Mouse (Mus musculus): ENCODE results near the gene 5730522E02Rik. TPM values are rescaled to one million over a fixed set of nuclear protein-coding genes. Genes with fewer than 3 reads are reported as not detected.

The 5730522E02Rik gene
- total RNA-seq, 2 experiments from 2014 or later = 10.9 to 16.8 TPM

DNA sequence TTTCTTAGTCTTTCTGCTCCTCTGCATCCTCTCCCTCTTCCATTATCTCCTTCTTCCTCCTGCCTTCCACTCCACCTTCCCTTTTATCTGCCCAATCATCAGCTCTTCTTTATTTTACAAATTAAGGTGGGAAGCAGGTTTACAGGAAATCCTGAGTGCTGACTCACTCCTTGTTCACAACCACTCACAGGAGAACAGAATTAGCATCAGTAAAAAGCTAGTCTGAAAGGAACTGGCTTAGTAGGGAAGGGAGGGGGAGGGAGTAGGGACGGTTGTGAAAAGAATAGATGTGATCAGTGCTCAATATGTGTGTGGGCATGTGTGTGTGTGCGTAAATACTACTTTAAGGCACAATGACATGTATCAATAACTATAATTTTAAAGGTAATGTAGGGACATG is 81.5 kb downstream of the 5730522E02Rik start:
- DNase-seq (ENCODE audit: low spot score in 2 of 2) = no peak

DNA sequence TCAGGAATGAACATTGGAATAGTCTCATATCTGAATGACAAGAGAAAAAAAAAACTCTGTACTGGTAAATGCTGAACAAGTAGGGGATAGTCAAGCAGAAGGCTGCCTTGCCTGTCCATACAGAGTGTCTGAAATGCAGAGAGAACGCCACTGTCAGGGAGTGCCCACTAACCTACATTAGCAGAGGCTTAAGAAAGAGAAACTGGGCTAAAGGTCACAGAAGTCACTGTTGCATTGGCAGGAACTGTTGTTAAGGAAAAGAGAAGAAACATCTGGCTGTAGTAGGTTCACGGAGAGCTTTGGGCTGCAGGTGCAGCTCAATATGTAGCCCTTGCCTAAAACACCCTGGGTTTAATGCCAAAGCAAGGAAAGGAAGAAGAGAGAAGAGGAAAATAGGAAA is 82.2 kb downstream of the 5730522E02Rik start:
- DNase-seq (ENCODE audit: low spot score in 2 of 2) = no peak

DNA sequence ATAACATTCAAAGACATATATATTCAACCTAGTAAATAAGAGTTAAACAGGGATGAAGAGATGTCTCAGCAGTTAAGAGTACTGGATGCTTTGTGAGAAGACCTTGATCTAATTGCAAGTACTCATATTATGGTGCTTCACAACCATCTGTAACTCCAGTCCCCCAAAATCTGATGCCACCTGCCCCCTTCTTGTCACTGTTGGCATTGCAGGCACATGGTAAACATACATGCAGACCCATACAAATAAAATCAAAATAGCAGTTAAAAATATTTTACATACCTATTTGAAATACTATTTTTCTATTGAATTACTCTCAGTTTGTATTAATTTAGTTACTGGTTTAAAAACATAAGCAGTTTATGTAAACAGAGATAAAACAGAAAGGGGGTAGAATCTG is 84.6 kb downstream of the 5730522E02Rik start:
- DNase-seq (ENCODE audit: low spot score in 2 of 2) = no peak

DNA sequence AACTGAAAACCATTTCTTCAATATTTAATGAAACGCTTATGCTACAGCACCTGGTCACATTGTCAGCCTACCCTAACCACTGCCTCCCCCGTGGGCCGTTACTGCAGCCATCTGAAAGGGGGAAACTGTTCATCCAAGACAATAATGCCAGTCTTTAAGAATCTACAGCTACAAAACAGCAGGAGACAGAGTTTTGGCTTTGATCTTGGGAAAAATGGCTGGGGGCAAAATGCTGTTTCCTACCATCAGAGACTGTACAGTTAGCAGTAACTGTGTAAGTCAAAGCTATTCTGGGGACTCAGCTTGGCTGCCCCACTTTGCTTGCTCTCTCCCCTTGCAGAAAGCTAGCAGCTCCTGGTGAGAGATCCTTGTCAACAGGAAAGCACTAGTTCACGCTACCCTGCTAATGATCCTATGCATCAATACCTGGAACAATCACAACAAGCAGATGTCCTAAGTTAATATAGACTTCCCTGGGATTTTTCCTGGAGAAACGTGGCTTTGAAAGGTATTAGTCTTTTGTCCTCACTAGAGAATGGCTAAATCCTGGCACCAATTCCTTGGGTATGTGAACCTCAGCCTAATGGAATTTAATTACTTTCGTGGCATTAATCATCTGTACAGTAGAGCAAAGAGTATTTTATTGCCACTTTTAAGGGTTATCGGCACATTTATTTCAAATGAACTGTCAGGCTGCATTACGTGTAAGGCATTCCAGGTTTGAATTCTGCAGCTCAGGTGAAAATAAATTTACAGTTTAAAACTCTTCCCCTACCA is 89.6 kb downstream of the 5730522E02Rik start:
- no peak for DNase-seq (ENCODE audit: low spot score in 2 of 2)

DNA sequence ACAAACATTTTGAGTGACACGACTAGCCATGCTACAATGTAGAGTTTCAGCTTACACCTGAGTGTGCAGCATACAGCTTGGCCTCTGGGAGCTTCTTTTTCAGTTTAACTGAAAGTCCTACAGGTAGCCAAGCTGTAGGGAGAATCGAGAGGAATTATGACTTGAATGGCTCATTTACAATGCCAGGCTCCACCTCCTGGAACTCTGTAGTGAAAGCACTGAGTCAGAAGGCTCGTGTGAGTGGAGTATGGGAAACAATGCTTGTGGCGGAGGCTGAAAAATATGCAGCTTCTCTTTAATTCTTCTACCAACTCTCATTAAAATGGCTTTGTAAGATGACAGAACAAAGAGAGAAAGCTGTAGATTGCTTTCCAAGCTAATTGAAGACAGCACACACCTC is 92.9 kb downstream of the 5730522E02Rik start:
- no peak for DNase-seq (ENCODE audit: low spot score in 2 of 2)

DNA sequence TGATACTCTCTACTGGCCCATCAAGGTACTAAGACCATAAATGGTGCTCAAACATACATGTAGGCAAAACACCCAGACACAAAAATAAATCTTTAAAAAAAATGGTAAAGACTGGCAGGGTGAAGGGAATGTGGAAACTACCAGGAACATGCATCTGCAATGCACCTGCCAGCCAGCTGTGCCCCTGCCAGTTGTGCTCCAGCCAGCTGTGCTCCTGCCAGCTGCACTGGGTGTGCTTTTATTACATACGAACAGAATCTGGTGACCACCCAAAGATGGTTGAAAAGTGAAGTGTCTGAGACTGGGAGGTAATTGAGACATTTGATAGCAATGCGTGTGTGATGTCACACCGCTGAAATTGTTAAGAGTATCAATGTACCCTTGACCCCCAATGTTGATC is 98.4 kb downstream of the 5730522E02Rik start:
- no peak for DNase-seq (ENCODE audit: low spot score in 2 of 2)

DNA sequence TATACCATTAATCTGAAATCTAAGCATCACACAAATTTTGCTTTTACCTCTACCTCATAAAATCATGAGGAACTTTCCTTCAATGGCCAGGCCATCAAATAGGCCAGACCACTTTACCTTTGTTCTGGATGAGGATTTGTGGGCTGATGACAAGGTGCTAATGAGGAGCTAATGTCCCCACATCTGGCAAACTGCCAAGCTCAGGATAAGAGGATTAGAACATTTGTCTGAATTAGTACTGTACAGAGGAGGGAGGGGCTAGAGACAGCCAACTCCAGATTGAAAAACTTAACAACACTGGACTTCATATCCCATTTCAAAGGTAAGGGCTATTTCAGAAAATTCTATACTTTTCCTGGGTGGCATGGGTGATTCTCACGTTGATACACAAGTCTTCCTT is 101.9 kb downstream of the 5730522E02Rik start:
- no peak for DNase-seq (ENCODE audit: low spot score in 2 of 2)

DNA sequence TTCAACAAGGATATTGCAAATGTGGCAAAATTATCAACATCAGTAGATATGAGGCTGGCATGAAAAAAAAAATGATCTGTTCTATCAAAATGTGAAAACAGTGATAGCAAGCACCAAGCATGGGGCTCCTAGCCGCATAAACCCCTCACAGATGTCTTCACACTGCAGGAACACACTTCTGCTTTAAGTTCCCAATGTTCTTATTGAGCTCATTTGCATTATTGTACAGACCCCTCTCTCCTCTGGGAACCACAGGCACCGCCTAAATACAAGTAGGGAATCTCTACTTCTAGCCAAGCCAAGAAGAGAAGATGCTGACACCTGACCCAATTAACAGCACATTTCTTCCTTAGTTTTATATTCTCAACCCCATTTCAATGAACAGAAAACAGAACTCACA is 105.9 kb downstream of the 5730522E02Rik start:
- no peak for DNase-seq (ENCODE audit: low spot score in 2 of 2)

DNA sequence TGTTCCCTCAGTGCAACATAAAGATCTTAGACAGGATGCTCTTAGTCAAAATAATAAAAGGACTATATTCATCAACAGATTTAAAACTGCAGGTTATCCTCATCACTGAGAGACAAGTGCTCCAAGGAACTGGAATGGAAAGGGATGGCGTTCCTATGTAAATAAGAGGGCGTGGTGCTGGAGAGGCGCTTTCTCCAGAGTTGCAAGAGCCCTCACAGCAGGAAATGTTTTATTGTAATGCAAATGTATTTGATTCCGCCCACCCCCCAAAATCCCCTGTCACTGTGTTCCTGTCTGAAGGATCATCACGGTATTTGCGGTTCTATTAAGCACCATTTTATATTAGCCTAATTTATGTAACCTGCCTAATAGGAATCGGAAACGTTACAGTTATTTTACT is 106.9 kb downstream of the 5730522E02Rik start:
- no peak for DNase-seq (ENCODE audit: low spot score in 2 of 2)

DNA sequence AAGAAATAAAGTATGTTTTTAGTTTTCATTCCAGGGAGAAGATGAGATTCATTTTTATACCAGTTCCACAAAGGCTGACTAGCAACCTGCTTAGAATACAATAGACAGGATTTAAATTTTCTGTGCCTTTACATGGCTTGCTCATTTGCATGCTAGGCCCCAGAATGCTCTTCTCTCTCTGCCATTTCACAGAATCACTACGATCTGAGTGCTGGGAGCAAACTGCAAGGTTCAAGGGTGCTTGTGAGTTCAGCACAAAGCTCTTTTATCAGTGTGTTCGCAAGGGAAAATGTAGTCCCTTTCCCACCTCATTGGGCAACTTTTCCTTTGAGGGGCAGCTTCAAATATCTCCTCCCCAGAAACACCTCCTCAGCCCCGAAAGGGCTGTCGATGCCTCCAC is 107.7 kb downstream of the 5730522E02Rik start:
- no peak for DNase-seq (ENCODE audit: low spot score in 2 of 2)

DNA sequence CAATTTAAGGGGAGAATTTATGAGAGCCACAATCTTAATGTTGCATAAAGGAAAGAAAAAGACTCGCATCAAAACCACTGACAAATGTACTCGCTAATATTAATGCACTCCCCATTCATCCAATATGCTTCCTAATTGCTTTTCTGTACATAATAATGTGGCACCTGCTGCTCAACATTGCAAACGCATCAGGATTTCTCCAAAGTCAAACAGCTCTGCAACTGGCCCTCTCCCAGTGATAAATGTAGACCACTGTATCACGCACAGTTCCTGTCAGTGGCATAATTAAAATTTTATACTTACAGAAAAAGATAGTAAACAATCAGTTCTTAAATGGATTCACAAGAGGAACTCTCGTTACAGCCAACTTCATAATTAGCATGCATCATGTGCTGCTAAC is 110.5 kb downstream of the 5730522E02Rik start:
- DNase-seq (ENCODE audit: low spot score in 2 of 2) = no peak

DNA sequence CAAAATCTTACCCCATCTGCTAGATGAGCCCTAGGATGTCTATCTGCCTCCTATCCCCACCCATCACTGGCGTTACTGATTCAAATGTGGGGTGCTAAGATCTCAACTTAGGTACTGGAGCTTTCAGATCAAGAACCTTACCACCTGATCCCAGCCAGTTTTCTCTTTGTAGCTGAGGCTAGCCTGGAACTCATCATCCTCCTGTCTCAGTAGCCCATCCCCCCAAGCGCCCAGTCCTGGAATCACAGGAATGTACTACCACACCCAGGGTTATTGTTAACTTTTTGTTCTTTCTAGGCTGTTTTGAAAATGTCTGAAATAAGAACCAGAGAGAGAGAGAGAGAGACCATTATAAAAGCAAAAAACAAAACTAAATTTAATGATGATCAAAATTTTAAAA is 111.6 kb downstream of the 5730522E02Rik start:
- no peak for DNase-seq (ENCODE audit: low spot score in 2 of 2)

DNA sequence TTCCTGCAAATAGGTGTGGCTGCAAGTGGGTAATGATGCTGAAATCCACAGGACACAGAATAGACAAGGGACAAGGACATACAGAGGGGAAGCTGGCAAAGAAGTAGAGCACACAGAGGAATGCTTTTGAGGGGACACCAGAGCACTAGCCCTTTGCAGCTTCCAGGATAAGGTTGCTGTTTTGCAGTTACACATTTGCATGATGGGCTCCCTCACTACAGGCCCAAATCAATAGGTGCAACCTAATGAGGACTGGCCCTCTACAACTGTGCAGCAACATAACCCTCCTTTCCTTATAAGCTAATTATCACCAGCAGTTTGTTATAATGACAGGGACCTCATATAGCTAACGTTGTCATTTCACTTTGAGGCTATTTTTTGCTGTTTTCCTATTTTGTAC is 114.5 kb downstream of the 5730522E02Rik start:
- no peak for DNase-seq (ENCODE audit: low spot score in 2 of 2)

DNA sequence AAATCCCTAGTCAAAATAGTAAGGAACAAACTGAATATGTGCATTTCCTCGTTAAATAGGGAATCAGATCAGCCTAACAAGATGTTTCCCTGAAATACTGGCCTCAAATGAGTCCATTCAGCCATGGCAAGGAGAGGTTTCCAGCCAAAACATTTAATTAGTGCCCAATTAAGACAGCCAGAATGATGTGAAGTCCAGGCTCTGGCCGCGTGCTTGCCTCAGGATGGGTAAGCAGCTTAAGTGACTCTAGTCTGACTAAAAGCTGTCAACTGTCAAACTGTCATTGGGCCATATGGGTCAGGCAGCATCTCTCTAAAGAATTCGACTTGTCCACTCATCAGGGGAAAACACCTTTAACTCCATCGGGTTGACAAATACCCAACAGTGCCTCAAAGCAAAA is 121.6 kb downstream of the 5730522E02Rik start:
- DNase-seq (ENCODE audit: low spot score in 2 of 2) = peak in 1 of 2 experiments; percentile 41

DNA sequence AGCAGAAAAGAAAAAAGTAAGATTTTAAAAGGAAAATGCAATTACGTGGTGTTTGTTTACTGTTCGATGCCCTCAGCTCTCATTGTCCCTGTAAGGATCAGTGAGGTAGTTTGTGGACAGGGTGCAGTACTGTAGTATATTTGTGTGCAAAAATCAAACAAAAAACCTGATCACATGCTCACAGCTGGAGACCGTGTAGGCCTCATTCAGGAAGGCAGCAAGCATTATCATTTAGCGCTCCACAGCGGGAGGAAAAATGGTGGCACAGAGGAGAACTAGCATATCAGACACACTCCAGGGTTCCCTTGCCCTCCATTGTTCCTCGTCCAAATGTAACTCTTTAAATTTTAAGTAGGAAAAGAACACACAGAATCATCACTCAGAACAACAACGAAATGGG is 123.9 kb downstream of the 5730522E02Rik start:
- no peak for DNase-seq (ENCODE audit: low spot score in 2 of 2)

DNA sequence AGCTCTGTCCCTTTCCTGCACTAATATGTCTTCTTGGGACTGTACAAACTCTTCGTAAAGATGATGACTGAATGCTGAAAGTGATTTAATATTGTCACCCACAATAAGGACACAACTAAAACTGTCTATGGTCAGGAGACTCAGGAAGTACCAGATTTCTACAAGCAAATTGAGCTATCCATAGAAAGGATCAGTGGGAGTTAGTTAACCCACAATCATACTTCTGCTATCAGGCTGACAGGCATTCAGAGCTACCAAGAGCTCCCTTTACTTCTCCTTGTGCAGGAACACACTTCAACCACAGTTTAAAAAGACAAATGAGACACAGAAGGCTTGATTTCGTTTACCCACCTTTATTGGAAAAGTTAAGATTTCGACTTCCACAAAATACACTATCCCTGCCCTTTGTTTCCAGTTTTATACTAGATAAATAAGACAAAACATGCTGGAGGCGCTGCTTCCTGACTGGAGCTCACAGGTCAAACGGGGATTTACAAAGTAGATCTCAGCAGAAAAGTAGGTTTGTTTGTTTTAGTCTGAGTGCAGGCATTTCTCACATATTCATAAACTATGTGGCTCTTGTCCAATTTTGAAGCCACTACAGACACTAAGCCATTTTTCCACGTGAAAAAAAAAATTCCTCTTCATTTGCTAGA is 125.1 kb downstream of the 5730522E02Rik start:
- no peak for DNase-seq (ENCODE audit: low spot score in 2 of 2)

DNA sequence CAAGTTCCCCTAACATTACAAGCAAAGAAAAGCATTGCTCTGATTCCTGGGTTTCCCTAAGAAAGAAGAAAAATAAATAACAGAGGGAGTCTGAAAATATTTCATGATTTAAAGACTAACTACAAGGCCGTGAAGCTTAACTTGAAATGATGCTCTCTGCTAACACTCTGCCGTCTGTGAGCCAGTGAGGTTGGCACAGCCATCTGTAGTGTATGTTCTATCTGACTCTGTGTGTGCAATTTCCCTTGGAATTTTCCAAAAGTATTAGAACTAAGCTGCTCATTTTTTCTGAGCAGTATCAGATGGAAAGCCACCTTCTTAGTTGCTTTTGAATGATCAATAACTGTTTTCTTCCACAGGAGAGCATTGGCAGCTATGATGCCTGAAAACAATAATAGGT is 134.2 kb downstream of the 5730522E02Rik start:
- no peak for DNase-seq (ENCODE audit: low spot score in 2 of 2)

DNA sequence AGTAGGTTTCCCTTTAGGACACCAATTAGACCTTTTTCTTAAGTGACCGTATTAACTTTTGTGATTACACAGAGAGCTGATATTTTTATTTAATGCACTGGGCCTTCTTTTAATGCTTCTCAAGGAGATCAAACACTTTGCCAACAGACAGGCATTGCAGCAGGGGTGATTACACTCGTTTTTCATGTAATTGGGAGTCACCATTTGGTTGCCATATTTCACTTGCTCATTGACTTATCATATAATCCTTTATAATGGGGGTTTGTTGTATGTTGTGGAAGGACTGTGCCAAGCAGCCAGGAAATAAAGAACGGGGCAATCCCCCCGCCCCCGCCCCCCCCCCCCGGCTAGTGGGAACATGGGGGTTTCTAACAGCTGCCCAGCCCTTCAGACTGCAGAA is 135.0 kb downstream of the 5730522E02Rik start:
- no peak for DNase-seq (ENCODE audit: low spot score in 2 of 2)

DNA sequence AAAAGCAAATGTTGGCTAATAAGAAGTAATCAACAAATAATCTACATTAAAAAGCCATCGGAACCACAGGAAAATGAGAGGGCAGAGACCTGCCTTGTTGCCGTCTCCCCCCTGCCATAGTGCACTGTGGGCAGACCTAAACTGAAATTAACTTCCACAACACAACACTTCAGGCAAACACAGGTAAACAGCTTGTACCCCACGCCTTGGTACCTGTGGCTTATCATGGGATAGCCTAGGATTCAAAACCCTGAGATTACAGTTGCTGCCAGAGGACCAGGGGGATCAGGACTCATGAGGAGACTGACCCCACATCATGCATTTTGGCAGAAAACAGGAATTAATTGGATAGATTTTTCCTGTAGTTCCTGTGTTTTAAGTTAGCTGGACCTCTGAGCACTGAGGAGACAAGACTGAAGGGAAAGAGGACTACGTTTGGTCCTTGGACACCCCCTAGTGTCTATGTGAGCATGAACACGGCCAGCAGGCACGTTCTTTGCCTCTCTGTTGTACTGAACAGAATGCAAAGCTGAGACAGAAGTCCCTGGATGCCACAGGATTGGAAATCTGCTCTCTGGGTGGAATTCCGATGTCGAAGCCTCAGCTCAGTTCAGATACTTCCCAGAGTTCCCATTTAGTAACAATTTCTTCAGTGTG is 136.8 kb downstream of the 5730522E02Rik start:
- peak; percentile 67 to 91 for DNase-seq (ENCODE audit: low spot score in 2 of 2)

DNA sequence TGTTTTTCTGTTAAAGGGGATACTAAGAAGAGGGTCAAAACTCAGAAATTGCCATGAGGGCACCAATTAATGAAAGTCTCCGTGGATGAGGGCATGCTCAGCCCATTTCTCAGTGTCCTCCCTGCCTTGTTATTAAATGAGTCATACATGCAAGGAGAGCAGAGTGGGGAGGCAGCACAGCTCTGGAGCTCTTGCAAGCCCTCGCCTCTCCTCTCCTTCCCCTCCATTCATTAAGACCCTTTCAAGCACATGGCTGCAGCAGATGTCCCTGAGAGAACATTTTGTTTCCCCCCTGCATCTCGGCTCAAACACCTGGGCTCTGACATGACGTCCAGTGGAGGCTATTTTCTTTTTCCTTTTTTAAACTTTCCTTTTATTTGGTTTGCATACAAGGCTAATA is 138.5 kb downstream of the 5730522E02Rik start:
- no peak for DNase-seq (ENCODE audit: low spot score in 2 of 2)

DNA sequence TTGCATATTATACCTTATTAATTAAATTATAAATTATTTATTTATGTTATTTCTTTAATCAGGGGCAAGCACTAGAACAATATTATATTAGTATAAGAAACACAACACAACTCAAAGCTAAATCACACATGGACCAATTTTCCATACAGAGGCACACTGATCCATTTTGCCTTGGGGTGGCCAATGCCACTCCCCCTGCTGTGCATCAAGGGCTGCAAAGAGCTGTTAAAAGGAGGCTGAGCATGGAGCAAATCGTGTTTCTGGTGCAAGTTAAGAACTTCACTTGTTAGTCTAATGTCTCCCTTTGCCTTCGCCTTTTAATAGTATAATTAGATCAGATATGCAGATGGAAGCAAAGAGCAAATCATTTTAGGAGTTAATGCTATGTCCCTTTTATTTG is 147.3 kb downstream of the 5730522E02Rik start:
- DNase-seq (ENCODE audit: low spot score in 2 of 2) = no peak

DNA sequence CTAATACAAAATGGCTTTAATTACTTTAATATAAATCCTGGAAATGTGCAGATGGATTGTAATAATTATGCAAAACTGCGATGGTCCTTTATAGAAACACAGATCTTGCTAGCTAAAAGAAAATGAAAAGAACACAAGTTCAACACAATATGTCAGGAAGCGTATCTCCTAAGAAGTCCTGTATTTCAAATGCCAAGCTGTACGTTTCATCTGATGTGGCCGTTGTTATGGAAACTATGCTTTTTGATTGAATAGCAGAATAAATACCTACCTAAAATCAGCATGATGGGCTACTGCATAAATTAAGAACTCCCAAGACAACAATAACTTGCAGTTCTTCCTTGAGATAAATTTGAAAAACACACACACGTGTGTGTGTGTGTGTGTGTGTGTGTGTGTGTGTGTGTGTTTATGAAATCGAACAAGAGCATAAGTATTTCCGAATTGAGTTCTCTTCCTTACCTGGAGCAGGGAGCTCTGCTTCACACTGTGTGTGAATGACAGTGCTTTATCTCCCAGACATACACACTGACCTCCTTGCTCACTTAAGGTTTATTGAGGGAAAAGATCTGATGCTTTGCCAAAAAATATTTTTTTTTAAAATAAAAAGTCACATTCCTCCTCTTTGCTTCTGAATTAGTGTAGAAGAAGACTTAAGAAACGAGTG is 149.0 kb downstream of the 5730522E02Rik start:
- peak in 1 of 2 experiments; percentile 48 for DNase-seq (ENCODE audit: low spot score in 2 of 2)
